Mouse (Mus musculus) kidney, adult 2 months (tissue): ENCODE measurements around the gene Ptprg.

Experiments
- CTCF ChIP-seq: fragments of 200-500 bp; conservative IDR thresholded peaks from 2 replicates; pipeline ENCODE4 v1.5.1; 2011; ENCODE audit warnings: low read depth, mild to moderate bottlenecking, control low read depth, low read length, moderate library complexity, mixed read lengths; ENCODE audit not compliant: insufficient read depth, insufficient read length
- POLR2A ChIP-seq: fragments of 200-500 bp; IDR thresholded peaks from one replicate; pipeline ENCODE4 v1.6.1; 2011; ENCODE audit warnings: low read depth, low read length, control low read depth

- TF ChIP-seq CTCF (no peak), POLR2A (no peak)
Measured at GRCm38 (mm10) chr14:11553679-11554305, 460 bp downstream of the Ptprg start.
